Mouse (Mus musculus) limb, embryonic 14.5 days (tissue): ENCODE measurements at regions not wholly inside any gene's neighbourhood (a gene's known extent, or its start where the extent isn't known, plus 50 kb on each side); places are given as distances from the start of the nearest gene placed in this dataset.
A peak's percentile ranks its signal among the peaks of the same experiment; 100 is the strongest.

Experiments
- ATAC-seq: fragments of 200-750 bp; cut with Nextera tagmentation; 2 replicates; pipeline ENCODE4 v1.8.0; 2017; ENCODE audit warnings: low read depth, moderate number of reproducible peaks, moderate TSS enrichment; ENCODE audit not compliant: low FRiP score
- DNase-seq: peaks from one replicate; pipeline ENCODE4 v3.0.0-alpha.2; 2015; ENCODE audit warnings: low spot score
- H3K27ac ChIP-seq: fragments of 300-500 bp; sonication (generic); replicated peaks from 2 replicates; pipeline ENCODE4 v1.5.1; 2014; ENCODE audit warnings: low read depth, mild to moderate bottlenecking, low read length, moderate library complexity, mixed read lengths
- H3K27me3 ChIP-seq: fragments of 300-500 bp; sonication (generic); 2 replicates; pipeline ENCODE4 v1.6.1; 2014; ENCODE audit warnings: low read length, mixed read lengths; ENCODE audit not compliant: control insufficient read depth, insufficient read depth
- H3K36me3 ChIP-seq: fragments of 300-500 bp; sonication (generic); 2 replicates; pipeline ENCODE4 v1.6.1; 2014; ENCODE audit warnings: mild to moderate bottlenecking, low read length, moderate library complexity, mixed read lengths; ENCODE audit not compliant: control insufficient read depth, insufficient read depth
- H3K4me1 ChIP-seq: fragments of 300-500 bp; sonication (generic); 2 replicates; pipeline ENCODE4 v1.6.1; 2014; ENCODE audit warnings: antibody characterized with exemption, low read length, mixed read lengths; ENCODE audit not compliant: control insufficient read depth, insufficient read depth
- H3K4me2 ChIP-seq: fragments of 300-500 bp; sonication (generic); replicated peaks from 2 replicates; pipeline ENCODE4 v1.6.1; 2014; ENCODE audit warnings: low read depth, mild to moderate bottlenecking, low read length, moderate library complexity; ENCODE audit not compliant: severe bottlenecking
- H3K4me3 ChIP-seq: fragments of 300-500 bp; sonication (generic); replicated peaks from 2 replicates; pipeline ENCODE4 v1.5.1; 2014; ENCODE audit warnings: low read length
- H3K9ac ChIP-seq: fragments of 300-500 bp; sonication (generic); 2 replicates; pipeline ENCODE4 v1.6.1; 2014; ENCODE audit warnings: mild to moderate bottlenecking, low read depth, low read length, moderate library complexity; ENCODE audit not compliant: severe bottlenecking
- H3K9me3 ChIP-seq: fragments of 300-500 bp; sonication (generic); 2 replicates; pipeline ENCODE4 v1.6.1; 2016; ENCODE audit warnings: low read length; ENCODE audit not compliant: control insufficient read depth
- POLR2A ChIP-seq: fragments of 200-500 bp; IDR thresholded peaks from 2 replicates; pipeline ENCODE4 v1.8.0; 2012; ENCODE audit warnings: inconsistent platforms, mild to moderate bottlenecking, moderate library complexity, borderline replicate concordance; ENCODE audit not compliant: insufficient read depth, insufficient read length; ENCODE audit errors: extremely low read depth
- WGBS: fragments of 180-500 bp; shearing (Covaris S2); extraction: QIAGEN DNeasy Blood & Tissue Kit; methylation state at CpG from one replicate; pipeline ENCODE4 v1.1.7; 2014; 5-methylcytosine and 5-hydroxymethylcytosine counted together

GRCm38 (mm10) chr15:7574811-7575210 is 176.6 kb upstream of the Egflam start:
- no peak for TF ChIP-seq POLR2A
- Histone ChIP-seq H3K9ac (no peak overlapping the region), H3K4me1 (no peaks in the 10 kb centered on the region; the same call in 1 of the 2 replicates), H3K4me3 (no peak overlapping the region), H3K36me3 (no peaks in the 10 kb centered on the region), H3K27me3 (no peaks in the 10 kb centered on the region), H3K9me3 (no peaks in the 10 kb centered on the region), H3K27ac (no peak overlapping the region), H3K4me2 (no peak overlapping the region)
- WGBS: 66% methylated on average over 2 of the region's 2 CpGs
- ATAC-seq (no peak), DNase-seq (peak; percentile 62)

- H3K9ac ChIP-seq: no peak overlapping the region
- DNase-seq (no peak), ATAC-seq (no peak)
Measured at GRCm38 (mm10) chr15:7578439-7578838, 180.2 kb upstream of the Egflam start.

GRCm38 (mm10) chr15:7587210-7587609 is 189.0 kb upstream of the Egflam start:
- H3K4me2 ChIP-seq: no peak overlapping the region
- no peaks in the 10 kb centered on the region for H3K27me3 ChIP-seq
- H3K4me1 ChIP-seq: no peaks in the 10 kb centered on the region
- 87% methylated on average over 3 of the region's 3 CpGs for WGBS
- no peak overlapping the region for H3K9ac ChIP-seq
- TF ChIP-seq POLR2A: no peak
- no peak overlapping the region for H3K4me3 ChIP-seq
- ATAC-seq (no peak), DNase-seq (no peak)
- H3K27ac ChIP-seq: no peak overlapping the region
- no peaks in the 10 kb centered on the region for H3K9me3 ChIP-seq
- no peaks in the 10 kb centered on the region for H3K36me3 ChIP-seq

More at GRCm38 (mm10) chr15:7578439-7578838, 180.2 kb upstream of the Egflam start:
- no peak overlapping the region for H3K4me3 ChIP-seq
- no peaks in the 10 kb centered on the region for H3K27me3 ChIP-seq
- H3K4me1 ChIP-seq: no peaks in the 10 kb centered on the region; the same call in 1 of the 2 replicates
- no peak overlapping the region for H3K4me2 ChIP-seq
- no peak overlapping the region for H3K27ac ChIP-seq
- H3K36me3 ChIP-seq: no peaks in the 10 kb centered on the region
- no peaks in the 10 kb centered on the region for H3K9me3 ChIP-seq
- WGBS: 15% methylated on average over 3 of the region's 3 CpGs
- TF ChIP-seq POLR2A: no peak

GRCm38 (mm10) chr15:7591486-7591885 is 193.3 kb upstream of the Egflam start:
- no peaks in the 10 kb centered on the region for H3K9me3 ChIP-seq
- no peak overlapping the region for H3K4me3 ChIP-seq
- no peaks in the 10 kb centered on the region for H3K4me1 ChIP-seq
- H3K9ac ChIP-seq: no peak overlapping the region
- H3K27ac ChIP-seq: no peak overlapping the region
- no peak for TF ChIP-seq POLR2A
- DNase-seq (no peak), ATAC-seq (no peak)
- H3K27me3 ChIP-seq: no peaks in the 10 kb centered on the region
- H3K36me3 ChIP-seq: no peaks in the 10 kb centered on the region
- H3K4me2 ChIP-seq: no peak overlapping the region

- Histone ChIP-seq H3K4me2 (no peak overlapping the region), H3K9me3 (no peaks in the 10 kb centered on the region), H3K9ac (no peak overlapping the region), H3K36me3 (no peaks in the 10 kb centered on the region), H3K4me1 (no peaks in the 10 kb centered on the region; the same call in 1 of the 2 replicates), H3K27ac (no peak overlapping the region), H3K4me3 (no peak overlapping the region), H3K27me3 (no peaks in the 10 kb centered on the region)
- DNase-seq (no peak), ATAC-seq (no peak)
- WGBS: 72% methylated on average over 4 of the region's 4 CpGs
- no peak for TF ChIP-seq POLR2A
Measured at GRCm38 (mm10) chr15:7597335-7597734, 199.1 kb upstream of the Egflam start.

- Histone ChIP-seq H3K4me1 (no peaks in the 10 kb centered on the region; the same call in 1 of the 2 replicates), H3K9me3 (no peaks in the 10 kb centered on the region), H3K36me3 (no peaks in the 10 kb centered on the region), H3K4me3 (no peak overlapping the region), H3K27me3 (no peaks in the 10 kb centered on the region), H3K4me2 (no peak overlapping the region), H3K9ac (no peak overlapping the region), H3K27ac (no peak overlapping the region)
- no peak for TF ChIP-seq POLR2A
- ATAC-seq (no peak), DNase-seq (no peak)
Measured at GRCm38 (mm10) chr15:7597805-7598204, 199.6 kb upstream of the Egflam start.
